Mouse (Mus musculus) kidney, adult 2 months (tissue): Measurements from ENCODE around the gene Adgrf1.

Experiments used
- CTCF ChIP-seq: fragments of 200-500 bp; conservative IDR thresholded peaks from 2 replicates; pipeline ENCODE4 v1.5.1; 2011; ENCODE audit warnings: low read depth, mild to moderate bottlenecking, control low read depth, low read length, moderate library complexity, mixed read lengths; ENCODE audit not compliant: insufficient read depth, insufficient read length
- POLR2A ChIP-seq: fragments of 200-500 bp; IDR thresholded peaks from one replicate; pipeline ENCODE4 v1.6.1; 2011; ENCODE audit warnings: low read depth, low read length, control low read depth

DNA sequence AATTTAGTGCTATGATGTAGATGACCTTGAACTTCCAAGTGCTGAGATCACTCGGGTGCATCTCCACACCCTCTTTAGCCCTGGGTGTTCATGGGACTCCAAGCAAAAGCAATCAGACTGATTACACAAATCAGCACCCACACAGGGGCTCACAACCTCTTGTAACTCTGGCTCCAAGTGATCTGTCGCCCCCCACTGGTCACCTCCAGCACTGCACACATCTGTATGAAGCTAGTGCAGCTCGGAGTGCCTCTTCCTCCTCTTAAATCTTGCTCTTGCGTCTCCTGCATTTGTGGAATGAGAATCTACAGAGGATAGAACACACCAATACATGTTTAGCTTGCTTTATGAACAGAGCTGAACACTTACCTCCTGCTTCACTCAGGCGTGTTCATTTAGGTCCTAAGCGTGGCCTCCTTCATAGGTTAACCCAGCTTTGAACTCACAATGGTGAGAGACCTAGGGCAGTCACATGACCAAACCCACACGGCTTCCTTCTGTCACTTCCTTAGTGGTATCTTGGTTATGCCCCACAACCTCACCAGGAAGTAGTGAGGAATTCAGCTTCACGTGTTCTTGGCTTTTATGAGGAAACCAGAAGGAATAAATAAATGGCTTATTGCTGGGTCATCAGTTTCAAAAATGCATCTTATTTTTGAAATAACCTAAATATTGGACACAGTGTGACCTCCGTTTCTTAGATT lies 2.9 kb upstream of the Adgrf1 start:
- TF ChIP-seq CTCF (no peak), POLR2A (no peak)
